Comparison of ENCODE assay signal across 17 mouse cellular contexts in the genomic region with DNA sequence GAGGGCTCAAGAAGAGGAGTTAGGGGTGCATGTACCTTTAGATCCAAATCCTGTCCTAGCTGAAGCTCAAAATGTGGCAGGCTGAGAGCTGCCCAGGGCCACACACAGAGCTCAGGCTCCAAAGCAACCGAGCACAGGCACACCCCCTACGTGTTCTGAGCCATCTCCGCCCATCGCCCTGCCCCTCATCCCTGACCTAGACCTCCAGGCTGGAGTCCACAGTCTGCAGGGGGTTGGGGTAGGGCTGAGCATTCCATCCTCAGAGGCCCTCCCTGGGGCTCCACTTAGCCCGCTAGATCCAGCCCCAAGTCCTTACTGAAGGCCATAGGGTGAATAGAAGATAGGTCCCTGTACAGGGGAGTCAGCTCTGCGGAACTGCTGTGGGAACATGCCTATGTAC. TPM values are rescaled to one million over a fixed set of nuclear protein-coding genes. Genes with fewer than 3 reads are reported as not detected.
DNase-seq lines count a peak whose midpoint lies in the region; ATAC-seq and TF ChIP-seq lines count a peak whose summit lies in the region.
"Had no signal": no experiment of that assay in that cellular context is flagged by ENCODE, and none has a peak within 500 bp of the region (broad histone marks: within the 10 kb centered on the region; RNA-seq: fewer than 3 reads in every experiment).

No protein-coding gene starts in this region.

- H3K9ac ChIP-seq in forebrain, embryonic 16.5 days (replicated peaks; ENCODE audit: low read depth, low read length): no peak overlapping the region
- no peak overlapping the region for H3K9ac ChIP-seq in kidney, embryonic 14.5 days (ENCODE audit: low read depth, low read length)
- no peak overlapping the region for H3K9ac ChIP-seq in lung, embryonic 16.5 days (ENCODE audit: low read length)
- H3K9ac ChIP-seq in stomach, postnatal 0 days (ENCODE audit: low read length): no peak overlapping the region
- H3K9ac ChIP-seq: embryonic facial prominence, embryonic 15.5 days; forebrain, embryonic 13.5 days; neural tube, embryonic 15.5 days had no signal

- WGBS in forebrain, embryonic 10.5 days: 64% methylated on average over 6 of the region's 6 CpGs
- WGBS in forebrain, embryonic 16.5 days: 66% methylated on average over 6 of the region's 6 CpGs
- WGBS in kidney, embryonic 14.5 days: 47% methylated on average over 6 of the region's 6 CpGs
- WGBS in lung, embryonic 16.5 days: 44% methylated on average over 6 of the region's 6 CpGs
- 60% methylated on average over 6 of the region's 6 CpGs for WGBS in stomach, postnatal 0 days

- no peaks in the 10 kb centered on the region for H3K27me3 ChIP-seq in forebrain, embryonic 10.5 days (ENCODE audit: poor library complexity, severe bottlenecking)
- no peaks in the 10 kb centered on the region for H3K27me3 ChIP-seq in forebrain, embryonic 16.5 days (replicated peaks; ENCODE audit: control insufficient read depth, insufficient read depth, low read length)
- H3K27me3 ChIP-seq in kidney, embryonic 14.5 days (ENCODE audit: control insufficient read depth, insufficient read depth, low read length): no peaks in the 10 kb centered on the region
- H3K27me3 ChIP-seq in lung, embryonic 16.5 days (ENCODE audit: control insufficient read depth, insufficient read depth, low read depth, low read length): no peaks in the 10 kb centered on the region
- H3K27me3 ChIP-seq in stomach, postnatal 0 days (ENCODE audit: control insufficient read depth, insufficient read depth, low read length): no peaks in the 10 kb centered on the region
- H3K27me3 ChIP-seq: embryonic facial prominence, embryonic 15.5 days; forebrain, embryonic 13.5 days; neural tube, embryonic 15.5 days had no signal

- DNase-seq in forebrain, embryonic 10.5 days (ENCODE audit: extremely low spot score, low spot score): no peak
- DNase-seq in kidney, adult 8-10 months: no peak
- DNase-seq in lung, adult 18-20 months: no peak
- DNase-seq in stomach, postnatal 0 days (ENCODE audit: low spot score): no peak
- DNase-seq in cerebellum, adult 11-12 months: no peak
- DNase-seq: cerebellum, adult 2 months; layer of hippocampus, adult 9-11 months; right cerebral cortex, postnatal 25 days; thymus, postnatal 36 days had no signal

- no peaks in the 10 kb centered on the region for H3K9me3 ChIP-seq in forebrain, embryonic 10.5 days
- H3K9me3 ChIP-seq in forebrain, embryonic 16.5 days (ENCODE audit: control insufficient read depth, low read length): no peaks in the 10 kb centered on the region
- no peaks in the 10 kb centered on the region for H3K9me3 ChIP-seq in kidney, embryonic 14.5 days (ENCODE audit: control insufficient read depth, low read length)
- no peaks in the 10 kb centered on the region for H3K9me3 ChIP-seq in lung, embryonic 16.5 days (ENCODE audit: control insufficient read depth, low read length)
- H3K9me3 ChIP-seq in stomach, postnatal 0 days (ENCODE audit: control insufficient read depth, low read length): no peaks in the 10 kb centered on the region
- H3K9me3 ChIP-seq: embryonic facial prominence, embryonic 15.5 days; forebrain, embryonic 13.5 days; neural tube, embryonic 15.5 days had no signal

- no peak for ATAC-seq in forebrain, embryonic 16.5 days
- ATAC-seq in kidney, embryonic 14.5 days (ENCODE audit: low FRiP score, low TSS enrichment): peak; percentile 70
- peak; percentile 61; the same call in 1 of the 2 replicates for ATAC-seq in lung, embryonic 16.5 days (ENCODE audit: low read depth)
- 0 out of 2 replicates have a peak, but pooled peaks have one; percentile 18 for ATAC-seq in stomach, postnatal 0 days (ENCODE audit: low FRiP score, low TSS enrichment)
- ATAC-seq: forebrain, embryonic 13.5 days; inflammation-experienced regulatory T-cells, adult 6 months had no signal

- no peaks in the 10 kb centered on the region for H3K36me3 ChIP-seq in forebrain, embryonic 10.5 days (replicated peaks)
- no peaks in the 10 kb centered on the region for H3K36me3 ChIP-seq in forebrain, embryonic 16.5 days (ENCODE audit: control insufficient read depth, insufficient read depth)
- no peaks in the 10 kb centered on the region for H3K36me3 ChIP-seq in kidney, embryonic 14.5 days (ENCODE audit: control insufficient read depth, insufficient read depth, low read length)
- no peaks in the 10 kb centered on the region for H3K36me3 ChIP-seq in lung, embryonic 16.5 days (ENCODE audit: control insufficient read depth, insufficient read depth, low read length)
- H3K36me3 ChIP-seq in stomach, postnatal 0 days (ENCODE audit: control insufficient read depth, insufficient read depth, low read length): no peaks in the 10 kb centered on the region
- H3K36me3 ChIP-seq: embryonic facial prominence, embryonic 15.5 days; neural tube, embryonic 15.5 days had no signal

- no peak for TF ChIP-seq EP300 in stomach, postnatal 0 days (optimal IDR thresholded peaks at IDR 0.05)

- peaks cover 5% of the 10 kb centered on the region for H3K4me1 ChIP-seq in forebrain, embryonic 10.5 days
- H3K4me1 ChIP-seq in forebrain, embryonic 16.5 days (replicated peaks; ENCODE audit: control insufficient read depth, insufficient read depth, low read length): no peaks in the 10 kb centered on the region
- no peaks in the 10 kb centered on the region for H3K4me1 ChIP-seq in kidney, embryonic 14.5 days (ENCODE audit: control insufficient read depth, insufficient read depth, low read length)
- peaks cover 8% of the 10 kb centered on the region for H3K4me1 ChIP-seq in lung, embryonic 16.5 days (replicated peaks; ENCODE audit: control insufficient read depth, insufficient read depth, low read length)
- H3K4me1 ChIP-seq in stomach, postnatal 0 days (replicated peaks; ENCODE audit: control insufficient read depth, insufficient read depth): no peaks in the 10 kb centered on the region
- H3K4me1 ChIP-seq: embryonic facial prominence, embryonic 15.5 days; forebrain, embryonic 13.5 days; neural tube, embryonic 15.5 days had no signal

- H3K27ac ChIP-seq in forebrain, embryonic 10.5 days: peak overlapping the region; percentile 20; the same call in 1 of the 2 replicates
- H3K27ac ChIP-seq in forebrain, embryonic 16.5 days (ENCODE audit: low read length): no peak overlapping the region
- H3K27ac ChIP-seq in kidney, embryonic 14.5 days (ENCODE audit: low read depth, low read length): no peak overlapping the region
- no peak overlapping the region for H3K27ac ChIP-seq in lung, embryonic 16.5 days (ENCODE audit: low read length)
- no peak overlapping the region for H3K27ac ChIP-seq in stomach, postnatal 0 days (replicated peaks)
- H3K27ac ChIP-seq: embryonic facial prominence, embryonic 15.5 days; forebrain, embryonic 13.5 days; neural tube, embryonic 15.5 days had no signal

- no peak overlapping the region for H3K4me2 ChIP-seq in forebrain, embryonic 16.5 days (ENCODE audit: low read length)
- peak overlapping the region; percentile 10; the same call in 1 of the 2 replicates for H3K4me2 ChIP-seq in kidney, embryonic 14.5 days (replicated peaks; ENCODE audit: low read depth, low read length)
- H3K4me2 ChIP-seq in lung, embryonic 16.5 days (ENCODE audit: low read depth, low read length): peak overlapping the region; percentile 48; the same call in 1 of the 2 replicates
- H3K4me2 ChIP-seq in stomach, postnatal 0 days (replicated peaks; ENCODE audit: low read depth): no peak overlapping the region
- H3K4me2 ChIP-seq: embryonic facial prominence, embryonic 15.5 days; forebrain, embryonic 13.5 days; liver, embryonic 11.5 days; neural tube, embryonic 15.5 days had no signal

- H3K4me3 ChIP-seq in forebrain, embryonic 10.5 days: no peak overlapping the region
- H3K4me3 ChIP-seq in forebrain, embryonic 16.5 days (replicated peaks; ENCODE audit: low read length): no peak overlapping the region
- H3K4me3 ChIP-seq in kidney, embryonic 14.5 days (ENCODE audit: low read length): no peak overlapping the region
- no peak overlapping the region for H3K4me3 ChIP-seq in lung, embryonic 16.5 days (ENCODE audit: low read length)
- no peak overlapping the region for H3K4me3 ChIP-seq in stomach, postnatal 0 days (ENCODE audit: low read depth, low read length)
- H3K4me3 ChIP-seq: embryonic facial prominence, embryonic 15.5 days; forebrain, embryonic 13.5 days; neural tube, embryonic 15.5 days had no signal

- no peak for TF ChIP-seq CTCF in stomach, postnatal 0 days (IDR thresholded peaks at IDR 0.05; ENCODE audit: low read depth)

RNA-seq across cellular contexts. Expression of gene Cdh5, which starts 4.3 kb away (rescaled TPM):
- polyA plus RNA-seq in forebrain, embryonic 10.5 days (2016; fragmentation: Nextera tagmentation; extraction: Ambion mirVana): 12.5 and 14.3 TPM in 2 replicates
- 9.2 and 12.6 TPM in 2 replicates for polyA plus RNA-seq in forebrain, embryonic 16.5 days (2015; fragmentation: Nextera tagmentation; extraction: Ambion mirVana)
- 31.8 and 36.8 TPM in 2 replicates for polyA plus RNA-seq in kidney, embryonic 14.5 days (2014; fragmentation: Nextera tagmentation; extraction: Ambion mirVana)
- 77.5 and 84.0 TPM in 2 replicates for polyA plus RNA-seq in lung, embryonic 16.5 days (2015; fragmentation: Nextera tagmentation; extraction: Ambion mirVana)
- polyA plus RNA-seq in stomach, postnatal 0 days (2015; fragmentation: Nextera tagmentation; extraction: Ambion mirVana): 8.2 and 8.7 TPM in 2 replicates

Comparison
In these comparisons a context has a peak if more than half of its experiments do, and no peak if none do; other contexts are left out.
1. H3K4me2 ChIP-seq: peak in kidney, embryonic 14.5 days (single experiment) and lung, embryonic 16.5 days (single experiment); none in forebrain, embryonic 16.5 days (single experiment) and stomach, postnatal 0 days (single experiment).